Mouse (Mus musculus): ENCODE data around the gene U2af1l4. TPM values are rescaled to one million over a fixed set of nuclear protein-coding genes. Genes with fewer than 3 reads are reported as not detected.

The U2af1l4 gene
- polyA plus RNA-seq, 1 experiment from 2014 or later, result 104 TPM

DNA sequence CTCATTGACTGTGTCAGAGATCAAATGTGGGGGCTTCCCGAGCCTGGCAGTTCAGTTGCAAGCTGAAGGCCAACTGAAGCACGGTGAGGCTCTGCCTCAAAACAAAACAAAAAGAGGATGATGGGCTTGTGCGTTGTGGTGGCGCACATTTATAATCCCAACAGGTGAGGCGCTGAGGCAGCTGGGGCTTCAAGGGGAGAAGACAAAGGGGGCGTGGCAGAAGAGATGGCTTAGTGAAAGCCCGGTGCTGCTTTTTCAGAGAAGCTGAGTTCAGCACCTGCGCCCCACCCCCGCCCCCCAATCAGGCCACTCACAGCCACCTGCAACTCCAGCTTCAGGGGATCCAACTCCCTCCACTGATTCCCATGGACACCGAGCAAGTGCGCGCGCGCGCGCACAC lies 45.4 kb downstream of the U2af1l4 start:
- Histone ChIP-seq H3K27me3 (ENCODE audit: control insufficient read depth, insufficient read depth, low read length) (no peaks in the 10 kb centered on the region), H3K36me3 (ENCODE audit: control insufficient read depth, insufficient read depth, low read length) (no peaks in the 10 kb centered on the region), H3K9ac (replicated peaks; ENCODE audit: low read length) (no peak overlapping the region), H3K4me2 (ENCODE audit: low read length) (no peak overlapping the region), H3K4me3 (replicated peaks; ENCODE audit: low read depth, low read length) (no peak overlapping the region), H3K9me3 (ENCODE audit: control insufficient read depth, low read length) (no peaks in the 10 kb centered on the region), H3K4me1 (ENCODE audit: control insufficient read depth, insufficient read depth, low read length) (no peaks in the 10 kb centered on the region), H3K27ac (replicated peaks; ENCODE audit: low read depth, low read length) (no peak overlapping the region)
- ATAC-seq (ENCODE audit: low FRiP score, low TSS enrichment) (no peak), DNase-seq (no peak)
- WGBS, result 50% methylated on average over 16 of the region's 16 CpGs

DNA sequence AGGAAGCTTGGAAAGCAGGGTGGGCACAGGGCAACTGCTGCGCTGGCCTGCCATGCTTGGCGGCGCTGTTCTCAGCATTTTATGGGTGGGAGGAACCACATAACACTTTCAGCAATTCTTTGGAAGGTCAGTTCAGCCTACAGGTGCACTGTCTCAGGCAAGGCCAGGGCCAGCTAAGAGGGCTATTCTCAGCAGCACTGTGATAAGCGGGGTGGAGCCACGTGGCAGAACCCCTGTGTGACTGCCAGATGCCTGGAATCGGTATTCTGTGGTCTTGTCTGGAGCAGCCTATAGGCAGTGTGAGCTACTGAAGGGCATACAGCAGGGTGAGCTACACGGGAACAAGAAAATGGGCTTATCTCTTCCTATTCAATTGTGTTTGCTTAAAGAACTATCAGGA lies 46.9 kb downstream of the U2af1l4 start:
- no peaks in the 10 kb centered on the region for H3K9me3 ChIP-seq (ENCODE audit: control insufficient read depth, low read length)
- no peak for ATAC-seq (ENCODE audit: low FRiP score, low TSS enrichment)
- WGBS, result 57% methylated on average over 7 of the region's 7 CpGs

DNA sequence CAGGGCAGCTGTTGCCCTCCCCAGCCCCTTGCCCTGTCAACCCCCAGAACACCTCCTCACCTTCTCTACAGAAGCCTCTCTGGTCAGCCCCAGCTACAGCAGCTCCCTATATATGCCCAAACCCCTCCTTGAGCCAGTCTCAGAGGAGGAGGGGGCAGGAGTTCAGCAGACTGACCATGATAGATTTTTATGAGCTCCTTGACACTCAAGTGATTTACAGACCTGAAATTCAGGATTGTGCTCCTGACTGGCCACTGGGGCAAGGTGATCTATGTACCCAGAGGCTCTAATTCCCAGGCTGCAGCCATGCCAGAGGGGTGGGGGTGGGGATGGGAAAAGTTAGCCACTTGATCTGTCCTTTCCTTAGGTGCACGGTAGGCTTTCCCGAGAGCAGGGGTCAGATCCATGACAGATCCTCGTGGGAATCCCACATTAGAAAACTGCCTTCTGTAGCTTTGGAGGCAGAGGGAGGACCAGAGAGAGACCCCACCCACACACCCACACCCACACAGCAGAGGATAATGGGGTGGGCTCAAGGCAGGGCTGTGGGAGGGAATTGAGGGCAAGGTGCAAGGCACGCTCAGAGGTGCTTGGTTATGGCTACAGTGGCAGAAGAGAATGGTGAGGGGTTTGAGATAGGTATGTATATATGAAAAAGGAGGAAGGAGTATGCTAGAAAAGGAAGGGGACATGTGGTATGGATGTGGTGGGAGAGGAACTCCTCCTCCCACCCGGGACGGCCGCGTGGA lies 49.7 kb downstream of the U2af1l4 start, which contains the start of gene Upk1a:
Gene Upk1a (minus strand): TSS at position 194 of the 749 bp plus-strand sequence.
- H3K27me3 ChIP-seq (ENCODE audit: control insufficient read depth, insufficient read depth, low read length), result no peaks in the 10 kb centered on the region
- WGBS, result 77% methylated on average over 8 of the region's 8 CpGs
- no peak within 1 kb of the TSS for H3K27ac ChIP-seq (replicated peaks; ENCODE audit: low read depth, low read length)
- no peak within 1 kb of the TSS for H3K9ac ChIP-seq (replicated peaks; ENCODE audit: low read length)
- no peak within 1 kb of the TSS for H3K4me2 ChIP-seq (ENCODE audit: low read length)
- H3K36me3 ChIP-seq (ENCODE audit: control insufficient read depth, insufficient read depth, low read length), result peaks cover 29% of the 10 kb centered on the region
- DNase-seq (no peak), ATAC-seq (ENCODE audit: low FRiP score, low TSS enrichment) (no peak)
- H3K4me3 ChIP-seq (replicated peaks; ENCODE audit: low read depth, low read length), result no peak within 1 kb of the TSS
- H3K9me3 ChIP-seq (ENCODE audit: control insufficient read depth, low read length), result no peaks in the 10 kb centered on the region
- H3K4me1 ChIP-seq (ENCODE audit: control insufficient read depth, insufficient read depth, low read length), result no peaks in the 10 kb centered on the region

More for the DNA sequence above, 46.9 kb downstream of the U2af1l4 start:
- Histone ChIP-seq H3K4me3 (replicated peaks; ENCODE audit: low read depth, low read length) (no peak overlapping the region), H3K27me3 (ENCODE audit: control insufficient read depth, insufficient read depth, low read length) (no peaks in the 10 kb centered on the region), H3K4me1 (ENCODE audit: control insufficient read depth, insufficient read depth, low read length) (no peaks in the 10 kb centered on the region), H3K9ac (replicated peaks; ENCODE audit: low read length) (no peak overlapping the region), H3K36me3 (ENCODE audit: control insufficient read depth, insufficient read depth, low read length) (0 out of 2 replicates have a peak, but pooled peaks cover 1% of the 10 kb centered on the region), H3K4me2 (ENCODE audit: low read length) (no peak overlapping the region), H3K27ac (replicated peaks; ENCODE audit: low read depth, low read length) (no peak overlapping the region)
- no peak for DNase-seq

DNA sequence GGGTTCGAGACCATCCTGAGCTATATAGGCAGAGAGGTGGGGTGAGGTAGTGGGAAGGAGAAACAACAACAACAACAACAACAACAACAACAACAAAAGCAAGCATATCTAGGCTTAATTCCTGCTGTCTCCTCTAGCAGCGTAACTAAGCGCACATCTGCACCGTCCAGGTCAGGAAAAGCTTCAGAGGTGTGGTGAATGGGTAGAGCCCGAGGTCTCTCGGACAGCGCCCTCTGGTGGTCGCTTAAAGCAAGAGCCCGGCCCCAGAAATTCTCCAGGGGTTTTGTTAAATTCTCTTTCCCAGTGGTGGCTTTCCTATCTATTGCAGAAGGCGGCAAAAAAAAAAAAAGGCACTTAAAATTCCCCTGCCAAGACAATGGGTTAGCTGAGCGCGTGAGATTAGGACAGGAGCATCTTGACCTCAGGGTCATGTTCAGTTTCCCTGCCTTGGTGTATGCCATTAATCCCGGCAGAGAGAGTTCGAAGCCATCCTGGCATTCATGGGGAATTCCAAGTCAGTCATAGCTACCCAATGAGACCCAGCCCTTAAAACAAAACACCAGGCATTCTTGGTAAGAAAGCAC lies 50.5 kb downstream of the U2af1l4 start:
- Histone ChIP-seq H3K27ac (replicated peaks; ENCODE audit: low read depth, low read length) (no peak overlapping the region), H3K4me1 (ENCODE audit: control insufficient read depth, insufficient read depth, low read length) (no peaks in the 10 kb centered on the region), H3K4me2 (ENCODE audit: low read length) (no peak overlapping the region), H3K4me3 (replicated peaks; ENCODE audit: low read depth, low read length) (no peak overlapping the region), H3K9ac (replicated peaks; ENCODE audit: low read length) (no peak overlapping the region), H3K36me3 (ENCODE audit: control insufficient read depth, insufficient read depth, low read length) (peaks cover 35% of the 10 kb centered on the region), H3K9me3 (ENCODE audit: control insufficient read depth, low read length) (no peaks in the 10 kb centered on the region), H3K27me3 (ENCODE audit: control insufficient read depth, insufficient read depth, low read length) (no peaks in the 10 kb centered on the region)
- 21% methylated on average over 14 of the region's 14 CpGs for WGBS
- no peak; the same call in 1 of the 2 replicates for ATAC-seq (ENCODE audit: low FRiP score, low TSS enrichment)
- DNase-seq, result peak; percentile 76

DNA sequence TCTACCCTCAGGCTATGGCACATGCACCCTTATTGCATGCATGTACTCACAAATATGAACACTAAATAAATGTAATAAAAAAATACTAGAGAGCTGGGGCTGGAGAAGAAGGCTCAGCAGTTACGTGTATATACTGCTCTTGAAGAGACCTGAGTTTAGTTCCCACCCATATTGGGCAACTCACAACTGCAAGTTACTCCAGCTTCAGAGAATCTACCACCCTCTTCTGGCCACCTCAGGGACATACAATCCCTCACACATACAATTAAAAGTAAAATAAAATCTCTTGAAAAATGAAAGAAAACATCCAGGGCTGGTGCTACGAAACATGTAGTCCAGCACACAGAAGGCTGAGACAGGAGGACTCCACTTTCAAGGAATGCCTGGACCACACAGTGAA lies 51.4 kb downstream of the U2af1l4 start:
- Histone ChIP-seq H3K4me1 (ENCODE audit: control insufficient read depth, insufficient read depth, low read length) (no peaks in the 10 kb centered on the region), H3K9ac (replicated peaks; ENCODE audit: low read length) (no peak overlapping the region), H3K4me2 (ENCODE audit: low read length) (no peak overlapping the region), H3K9me3 (ENCODE audit: control insufficient read depth, low read length) (no peaks in the 10 kb centered on the region), H3K27me3 (ENCODE audit: control insufficient read depth, insufficient read depth, low read length) (no peaks in the 10 kb centered on the region), H3K27ac (replicated peaks; ENCODE audit: low read depth, low read length) (no peak overlapping the region), H3K36me3 (ENCODE audit: control insufficient read depth, insufficient read depth, low read length) (peaks cover 44% of the 10 kb centered on the region), H3K4me3 (replicated peaks; ENCODE audit: low read depth, low read length) (no peak overlapping the region)
- 82% methylated on average over 2 of the region's 2 CpGs for WGBS
- DNase-seq (no peak), ATAC-seq (ENCODE audit: low FRiP score, low TSS enrichment) (no peak)

Small RNAs within 50 kb of the gene (microRNA-seq; reads per million reads assigned to microRNA genes)
- gene Gm38670, result 0.44 reads per million
- gene Mir3569, result 0.59 reads per million

Other genes starting within 250 kb of the U2af1l4 start
- gene Syne4, start 248.5 kb upstream of the U2af1l4 start, polyA plus RNA-seq (2014; fragmentation: Nextera tagmentation; extraction: Ambion mirVana), result 9.3 and 10.2 TPM in 2 replicates
- not detected in 2 replicates for gene E130208F15Rik, start 241.6 kb upstream of the U2af1l4 start, polyA plus RNA-seq (2014; fragmentation: Nextera tagmentation; extraction: Ambion mirVana)
- gene Sdhaf1, start 239.4 kb upstream of the U2af1l4 start, polyA plus RNA-seq (2014; fragmentation: Nextera tagmentation; extraction: Ambion mirVana), result 19.8 and 20.4 TPM in 2 replicates
- gene Lrfn3, start 200.5 kb upstream of the U2af1l4 start, polyA plus RNA-seq (2014; fragmentation: Nextera tagmentation; extraction: Ambion mirVana), result 13.9 and 16.3 TPM in 2 replicates
- 11.4 and 29.7 TPM in 2 replicates for gene Tyrobp, start 149.5 kb upstream of the U2af1l4 start, polyA plus RNA-seq (2014; fragmentation: Nextera tagmentation; extraction: Ambion mirVana)
- 0.58 TPM in 1 of 2 replicates, not detected in the other for gene Hcst, start 143.4 kb upstream of the U2af1l4 start, polyA plus RNA-seq (2014; fragmentation: Nextera tagmentation; extraction: Ambion mirVana)
- 1.4 and 2.3 TPM in 2 replicates for gene Nfkbid, start 141.6 kb upstream of the U2af1l4 start, polyA plus RNA-seq (2014; fragmentation: Nextera tagmentation; extraction: Ambion mirVana)
- 662 and 710 TPM in 2 replicates for gene Aplp1, start 117.8 kb upstream of the U2af1l4 start, polyA plus RNA-seq (2014; fragmentation: Nextera tagmentation; extraction: Ambion mirVana)
- gene Kirrel2, start 105.6 kb upstream of the U2af1l4 start, polyA plus RNA-seq (2014; fragmentation: Nextera tagmentation; extraction: Ambion mirVana), result 5.0 and 5.7 TPM in 2 replicates
- 0.74 and 1.4 TPM in 2 replicates for gene Nphs1, start 105.0 kb upstream of the U2af1l4 start, polyA plus RNA-seq (2014; fragmentation: Nextera tagmentation; extraction: Ambion mirVana)
- gene Prodh2, start 69.7 kb upstream of the U2af1l4 start, polyA plus RNA-seq (2014; fragmentation: Nextera tagmentation; extraction: Ambion mirVana), result not detected in 2 replicates
- gene Arhgap33, start 28.2 kb upstream of the U2af1l4 start, polyA plus RNA-seq (2014; fragmentation: Nextera tagmentation; extraction: Ambion mirVana), result 101 and 129 TPM in 2 replicates
- gene Hspb6, start 11.1 kb upstream of the U2af1l4 start, polyA plus RNA-seq (2014; fragmentation: Nextera tagmentation; extraction: Ambion mirVana), result 6.3 and 7.4 TPM in 2 replicates
- gene Proser3, start 11.0 kb upstream of the U2af1l4 start, polyA plus RNA-seq (2014; fragmentation: Nextera tagmentation; extraction: Ambion mirVana), result 7.4 and 10.9 TPM in 2 replicates
- 49.9 and 59.1 TPM in 2 replicates for gene Lin37, start 3.5 kb upstream of the U2af1l4 start, polyA plus RNA-seq (2014; fragmentation: Nextera tagmentation; extraction: Ambion mirVana)
- gene Gm49396, start within 50 bp of the U2af1l4 start, polyA plus RNA-seq (2014; fragmentation: Nextera tagmentation; extraction: Ambion mirVana), result 8.2 and 11.8 TPM in 2 replicates
- 99.1 and 135 TPM in 2 replicates for gene Psenen, start 326 bp downstream of the U2af1l4 start, polyA plus RNA-seq (2014; fragmentation: Nextera tagmentation; extraction: Ambion mirVana)
- 2.8 and 5.8 TPM in 2 replicates for gene Igflr1, start 2.1 kb downstream of the U2af1l4 start, polyA plus RNA-seq (2014; fragmentation: Nextera tagmentation; extraction: Ambion mirVana)
- gene Kmt2b, start 25.4 kb downstream of the U2af1l4 start, polyA plus RNA-seq (2014; fragmentation: Nextera tagmentation; extraction: Ambion mirVana), result 13.1 and 15.4 TPM in 2 replicates
- gene Zbtb32, start 35.6 kb downstream of the U2af1l4 start, polyA plus RNA-seq (2014; fragmentation: Nextera tagmentation; extraction: Ambion mirVana), result 0.34 and 0.47 TPM in 2 replicates
- gene Upk1a, start 49.5 kb downstream of the U2af1l4 start, polyA plus RNA-seq (2014; fragmentation: Nextera tagmentation; extraction: Ambion mirVana), result 0.15 and 0.20 TPM in 2 replicates
- gene Cox6b1, start 62.9 kb downstream of the U2af1l4 start, polyA plus RNA-seq (2014; fragmentation: Nextera tagmentation; extraction: Ambion mirVana), result 999 and 1,303 TPM in 2 replicates
- gene Etv2, start 72.6 kb downstream of the U2af1l4 start, polyA plus RNA-seq (2014; fragmentation: Nextera tagmentation; extraction: Ambion mirVana), result not detected in 2 replicates
- 126 and 144 TPM in 2 replicates for gene Rbm42, start 87.0 kb downstream of the U2af1l4 start, polyA plus RNA-seq (2014; fragmentation: Nextera tagmentation; extraction: Ambion mirVana)
- gene Haus5, start 101.7 kb downstream of the U2af1l4 start, polyA plus RNA-seq (2014; fragmentation: Nextera tagmentation; extraction: Ambion mirVana), result 21.6 and 22.8 TPM in 2 replicates
- not detected in 2 replicates for gene Pmis2, start 108.3 kb downstream of the U2af1l4 start, polyA plus RNA-seq (2014; fragmentation: Nextera tagmentation; extraction: Ambion mirVana)
- not detected in 2 replicates for gene 2200002J24Rik, start 135.6 kb downstream of the U2af1l4 start, polyA plus RNA-seq (2014; fragmentation: Nextera tagmentation; extraction: Ambion mirVana)
- 0.53 and 1.1 TPM in 2 replicates for gene Atp4a, start 148.9 kb downstream of the U2af1l4 start, polyA plus RNA-seq (2014; fragmentation: Nextera tagmentation; extraction: Ambion mirVana)
- gene Tmem147, start 166.2 kb downstream of the U2af1l4 start, polyA plus RNA-seq (2014; fragmentation: Nextera tagmentation; extraction: Ambion mirVana), result 238 and 290 TPM in 2 replicates
- gene Gapdhs, start 180.4 kb downstream of the U2af1l4 start, polyA plus RNA-seq (2014; fragmentation: Nextera tagmentation; extraction: Ambion mirVana), result 0.83 and 1.2 TPM in 2 replicates
- 0.82 and 3.8 TPM in 2 replicates for gene Sbsn, start 188.2 kb downstream of the U2af1l4 start, polyA plus RNA-seq (2014; fragmentation: Nextera tagmentation; extraction: Ambion mirVana)
- 0.78 and 0.87 TPM in 2 replicates for gene Dmkn, start 200.5 kb downstream of the U2af1l4 start, polyA plus RNA-seq (2014; fragmentation: Nextera tagmentation; extraction: Ambion mirVana)
- not detected in 2 replicates for gene Krtdap, start 224.6 kb downstream of the U2af1l4 start, polyA plus RNA-seq (2014; fragmentation: Nextera tagmentation; extraction: Ambion mirVana)